Mouse (Mus musculus) retina, postnatal 7 days (tissue): ENCODE results near the gene Tmem237.

Source experiments
- DNase-seq: peaks from one replicate; pipeline ENCODE4 v3.0.0-alpha.2; 2012; ENCODE audit warnings: low read depth, low spot score

Tmem237 gene

DNA sequence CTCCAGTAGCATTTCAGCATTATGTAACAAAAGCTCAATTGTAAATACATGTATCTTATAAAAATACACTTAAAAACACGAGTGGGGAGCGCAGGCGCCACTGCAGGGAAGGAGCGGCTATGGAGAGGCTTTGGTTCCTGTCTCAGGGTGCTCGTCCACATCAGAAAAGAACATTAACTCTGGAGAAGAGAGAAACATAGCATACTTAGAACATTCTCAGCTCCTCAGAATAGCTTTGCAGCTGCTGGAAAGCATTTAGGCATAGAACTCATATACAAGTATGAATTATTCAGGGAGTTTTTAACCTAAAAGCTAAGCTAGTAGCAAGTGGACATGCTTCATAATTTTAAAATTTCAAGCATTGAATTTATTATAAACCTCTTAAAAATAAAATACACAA is 19.2 kb downstream of the Tmem237 start:
- no peak for DNase-seq

DNA sequence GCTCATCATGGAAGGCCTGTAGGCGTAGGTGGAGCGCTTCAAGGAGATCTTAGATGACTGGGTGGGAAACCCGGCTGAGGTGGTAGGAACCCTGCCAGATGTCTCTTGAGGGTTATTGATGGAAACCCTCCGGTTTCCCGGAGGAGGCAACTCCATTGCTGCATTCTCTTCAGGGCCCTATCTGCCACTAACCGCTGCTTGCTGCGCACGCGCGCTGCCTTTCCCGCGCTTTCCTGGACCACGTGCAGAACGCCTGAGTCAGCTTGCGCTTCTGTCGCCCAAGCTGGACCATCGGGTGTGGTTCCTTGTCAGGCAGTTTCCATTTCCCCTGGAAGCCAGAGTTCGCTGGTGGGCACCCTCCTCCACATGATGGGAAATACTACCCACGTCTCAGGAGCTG is 25.5 kb downstream of the Tmem237 start, which contains the start of gene C2cd6:
TSS of gene C2cd6 (minus strand) at position 196 of the 400 bp plus-strand sequence.
- no peak for DNase-seq

DNA sequence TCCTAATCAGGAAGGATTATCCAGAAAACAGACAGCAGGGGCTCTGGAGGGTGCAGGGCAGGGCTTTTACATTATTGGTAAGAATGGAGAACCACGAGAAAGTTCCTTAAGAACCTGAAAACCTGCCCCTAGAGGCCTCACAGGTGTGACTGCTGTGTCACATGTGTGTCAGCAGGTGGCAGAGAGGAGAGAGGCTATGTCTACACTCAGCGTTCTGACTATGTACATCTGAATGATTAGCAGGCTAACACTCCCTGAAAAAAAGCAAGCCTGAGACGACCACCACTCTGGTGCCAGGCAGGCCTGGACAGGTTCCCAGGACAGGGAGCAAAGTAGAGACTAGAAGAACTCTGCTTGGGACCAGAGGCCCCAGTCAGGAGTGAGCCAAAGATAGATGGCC is 49.3 kb downstream of the Tmem237 start:
- no peak for DNase-seq

DNA sequence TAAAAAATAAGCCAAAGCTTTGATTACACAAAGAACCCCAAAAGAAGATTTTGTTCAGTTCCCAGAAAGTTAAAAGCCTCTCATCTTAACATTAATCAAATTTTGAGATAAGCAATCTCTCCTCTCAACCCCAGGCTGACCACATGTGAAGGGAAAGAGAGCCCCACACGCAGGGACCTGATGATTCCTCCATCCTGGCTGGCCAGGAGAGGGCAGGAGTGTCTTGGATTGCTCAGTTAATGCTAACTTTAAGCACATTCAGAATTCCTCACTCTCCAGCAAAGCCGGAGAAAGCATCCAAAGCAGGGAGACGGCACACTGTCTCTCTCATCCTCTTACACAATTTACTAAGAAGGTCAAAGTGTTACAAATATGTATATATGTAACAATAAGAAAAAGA is 52.2 kb downstream of the Tmem237 start:
- DNase-seq = peak; percentile 17

DNA sequence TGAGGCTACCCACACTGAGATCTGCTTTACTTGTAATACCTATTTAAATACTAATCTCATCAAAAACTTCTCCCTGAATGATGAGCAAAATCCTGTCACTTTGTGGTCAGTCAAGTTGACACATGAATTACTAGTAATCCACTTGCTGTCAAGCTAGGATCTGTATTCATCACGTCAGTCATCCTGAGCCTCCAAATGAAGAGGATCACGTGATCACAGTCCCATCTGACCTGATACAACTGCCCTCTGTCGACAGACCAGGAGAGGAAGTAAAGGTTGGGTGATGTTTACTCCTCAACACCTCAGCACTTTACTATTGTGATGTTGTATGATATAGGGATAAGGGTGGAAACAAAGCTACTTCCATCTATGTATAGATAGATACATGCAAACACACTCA is 56.5 kb downstream of the Tmem237 start:
- no peak for DNase-seq

DNA sequence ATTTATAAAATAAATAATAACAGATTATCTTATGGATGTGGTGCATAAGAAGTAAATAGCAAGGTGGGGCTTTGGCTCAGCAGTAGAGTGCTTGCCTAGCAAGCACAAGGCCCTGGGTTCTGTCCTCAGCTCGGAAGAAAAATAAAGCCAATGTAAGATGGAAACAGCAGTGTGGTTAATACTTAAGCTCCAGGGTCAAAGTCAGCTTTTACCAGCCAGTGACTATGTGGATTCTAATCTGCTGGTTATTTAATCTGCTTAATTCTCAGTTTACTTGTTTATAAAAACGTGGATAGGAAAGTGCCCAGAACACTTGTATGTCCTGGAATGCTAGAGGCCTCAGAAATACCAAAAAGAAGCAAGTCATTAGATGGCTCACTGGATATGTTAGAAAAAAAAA is 63.3 kb downstream of the Tmem237 start:
- DNase-seq = no peak

DNA sequence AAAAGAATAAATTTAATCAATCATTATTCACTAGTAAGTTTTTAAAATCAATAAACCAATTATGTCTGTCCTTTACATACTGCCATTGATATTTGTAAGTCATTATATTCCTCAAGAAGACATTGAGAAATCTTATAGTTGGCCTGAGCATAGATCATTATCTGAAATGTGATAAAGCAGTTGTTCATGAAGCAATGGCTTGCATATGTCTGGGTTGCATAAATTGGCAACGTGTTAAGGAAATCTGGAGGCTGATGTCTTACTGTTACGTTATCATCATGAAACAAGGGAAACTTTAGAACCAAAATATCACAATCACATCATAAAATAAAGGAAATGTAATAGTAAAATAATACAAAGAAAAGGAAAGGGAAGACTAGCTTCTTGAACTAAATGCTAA is 68.9 kb downstream of the Tmem237 start:
- DNase-seq = no peak
